Mouse (Mus musculus): ENCODE results near the gene Rtl9. TPM values are rescaled to one million over a fixed set of nuclear protein-coding genes. Genes with fewer than 3 reads are reported as not detected.

Rtl9 gene
- polyA plus RNA-seq, 1 experiment from 2014 or later: 0.04 TPM

DNA sequence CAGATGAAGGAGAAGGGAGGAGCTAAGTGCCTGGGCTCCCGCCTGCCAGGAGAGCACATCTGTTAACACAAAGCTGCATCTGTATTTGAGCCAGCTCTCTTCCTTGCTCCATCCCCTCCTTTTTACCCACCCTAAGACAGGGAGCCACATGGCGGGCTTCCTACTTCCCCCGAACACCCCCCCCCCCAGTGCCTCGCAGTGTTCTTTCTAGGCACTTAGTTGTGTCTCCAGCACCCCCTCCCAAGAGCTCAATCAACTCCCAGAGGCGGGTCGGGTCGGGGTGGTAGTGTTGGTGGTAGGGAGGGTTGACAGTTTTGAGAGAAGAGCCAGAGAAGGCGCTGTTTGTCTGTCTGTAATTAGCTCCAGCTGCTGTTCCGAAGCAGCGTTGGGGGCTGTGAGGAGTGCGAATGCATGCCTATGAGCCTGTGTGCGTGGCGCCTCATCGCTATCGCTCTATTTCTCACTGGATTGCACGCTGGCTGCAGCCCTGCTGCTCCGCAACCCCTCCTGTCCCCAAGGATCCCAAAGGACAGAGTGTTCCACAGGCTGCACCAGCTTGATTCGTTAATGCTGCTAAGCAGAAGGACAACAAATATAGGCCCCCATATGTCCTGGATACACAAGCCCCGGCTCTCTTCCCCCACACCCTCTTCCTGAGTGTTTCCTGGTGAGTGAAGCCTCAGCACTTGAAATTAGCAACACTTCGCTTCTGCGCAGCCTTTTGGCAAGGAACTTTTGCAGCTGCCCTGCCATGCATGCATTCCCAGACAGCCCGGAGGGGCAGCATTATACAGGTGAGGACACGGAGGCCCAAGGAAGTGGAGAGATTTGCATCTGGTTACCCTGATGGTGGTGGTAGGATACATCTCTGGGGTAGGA lies 18.7 kb upstream of the Rtl9 start:
- peaks cover 47% of the 10 kb centered on the region for H3K27me3 ChIP-seq (replicated peaks)
- WGBS: 16% methylated on average over 23 of the region's 23 CpGs
- H3K9me3 ChIP-seq (replicated peaks): no peaks in the 10 kb centered on the region
- H3K27ac ChIP-seq (ENCODE audit: poor library complexity, severe bottlenecking): no peak overlapping the region
- peak overlapping the region; percentile 68 for H3K4me2 ChIP-seq
- peak; percentile 33; the same call in 1 of the 2 replicates for ATAC-seq (ENCODE audit: insufficient number of reproducible peaks, low FRiP score)
- no peaks in the 10 kb centered on the region for H3K36me3 ChIP-seq
- no peaks in the 10 kb centered on the region for H3K4me1 ChIP-seq (replicated peaks)
- H3K4me3 ChIP-seq: peak overlapping the region; percentile 35
- 0 out of 2 replicates have a peak overlapping the region, but pooled peaks have one; percentile 9 for H3K9ac ChIP-seq

DNA sequence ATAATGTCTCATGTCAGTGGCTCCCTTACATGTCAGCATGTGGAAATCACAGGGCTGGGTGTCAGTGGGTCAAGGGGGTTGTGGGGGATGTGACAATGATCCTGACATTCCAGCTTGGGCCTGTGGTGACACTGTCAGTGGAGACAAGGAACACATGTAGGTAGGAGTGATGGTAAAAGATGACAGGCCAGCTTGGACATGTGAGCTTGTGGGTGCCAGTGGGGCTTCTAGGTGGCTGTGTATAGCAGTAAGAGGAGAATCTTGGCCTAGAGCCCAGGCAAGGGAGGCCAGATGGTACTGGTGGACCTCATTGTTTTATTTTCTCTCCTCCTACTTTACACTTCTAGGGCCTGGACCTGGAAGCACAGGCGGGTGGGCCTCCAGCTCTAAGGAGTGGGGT lies 16.7 kb upstream of the Rtl9 start:
- no peak overlapping the region for H3K27ac ChIP-seq (ENCODE audit: poor library complexity, severe bottlenecking)
- no peak overlapping the region for H3K9ac ChIP-seq
- H3K36me3 ChIP-seq: no peaks in the 10 kb centered on the region
- WGBS: 45% methylated on average over 1 of the region's 1 CpGs
- no peaks in the 10 kb centered on the region for H3K4me1 ChIP-seq (replicated peaks)
- no peaks in the 10 kb centered on the region for H3K9me3 ChIP-seq (replicated peaks)
- H3K4me3 ChIP-seq: no peak overlapping the region
- no peak overlapping the region for H3K4me2 ChIP-seq
- H3K27me3 ChIP-seq (replicated peaks): peaks cover 58% of the 10 kb centered on the region
- no peak for ATAC-seq (ENCODE audit: insufficient number of reproducible peaks, low FRiP score)

GRCm38 (mm10) chrX:143088225-143088624 lies 11.2 kb upstream of the Rtl9 start:
- Histone ChIP-seq H3K9ac (no peak overlapping the region), H3K4me3 (no peak overlapping the region), H3K9me3 (replicated peaks) (no peaks in the 10 kb centered on the region), H3K27me3 (replicated peaks) (peaks cover 34% of the 10 kb centered on the region), H3K4me2 (no peak overlapping the region), H3K27ac (ENCODE audit: poor library complexity, severe bottlenecking) (no peak overlapping the region), H3K4me1 (replicated peaks) (no peaks in the 10 kb centered on the region), H3K36me3 (no peaks in the 10 kb centered on the region)
- WGBS: 64% methylated on average over 7 of the region's 7 CpGs
- ATAC-seq (ENCODE audit: insufficient number of reproducible peaks, low FRiP score): no peak

GRCm38 (mm10) chrX:143090904-143091588 lies 8.3 kb upstream of the Rtl9 start:
- Histone ChIP-seq H3K36me3 (no peaks in the 10 kb centered on the region), H3K27me3 (replicated peaks) (peaks cover 19% of the 10 kb centered on the region), H3K4me3 (no peak overlapping the region), H3K4me1 (replicated peaks) (no peaks in the 10 kb centered on the region), H3K4me2 (no peak overlapping the region), H3K27ac (ENCODE audit: poor library complexity, severe bottlenecking) (no peak overlapping the region), H3K9ac (no peak overlapping the region), H3K9me3 (replicated peaks) (no peaks in the 10 kb centered on the region)
- WGBS: 67% methylated on average over 6 of the region's 6 CpGs
- no peak for ATAC-seq (ENCODE audit: insufficient number of reproducible peaks, low FRiP score)

DNA sequence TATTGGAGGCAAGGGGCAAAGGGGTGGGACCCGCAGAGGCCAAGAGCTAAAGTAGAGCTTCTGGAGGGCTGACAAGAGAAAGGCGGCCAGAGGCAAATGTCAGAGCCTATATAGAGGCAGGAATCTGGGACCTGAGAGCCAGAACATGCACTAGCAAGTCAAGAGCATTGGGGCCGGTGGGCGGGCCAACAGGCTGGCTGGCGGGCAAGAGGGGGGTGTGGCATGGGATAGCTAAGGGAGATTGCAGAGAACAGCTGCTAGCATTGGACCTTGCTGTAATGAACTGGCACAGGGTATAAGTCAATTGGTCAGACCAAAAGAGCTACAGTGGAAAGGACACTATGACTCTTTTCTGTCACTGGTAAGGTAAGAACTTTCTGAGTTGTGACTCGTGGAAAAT lies 1.8 kb upstream of the Rtl9 start:
- no peaks in the 10 kb centered on the region for H3K36me3 ChIP-seq
- H3K27me3 ChIP-seq (replicated peaks): peaks cover 34% of the 10 kb centered on the region
- no peak overlapping the region for H3K4me3 ChIP-seq
- ATAC-seq (ENCODE audit: insufficient number of reproducible peaks, low FRiP score): no peak
- no peak overlapping the region for H3K9ac ChIP-seq
- no peak overlapping the region for H3K4me2 ChIP-seq
- H3K4me1 ChIP-seq (replicated peaks): no peaks in the 10 kb centered on the region
- no peaks in the 10 kb centered on the region for H3K9me3 ChIP-seq (replicated peaks)
- WGBS: 60% methylated on average over 6 of the region's 6 CpGs
- no peak overlapping the region for H3K27ac ChIP-seq (ENCODE audit: poor library complexity, severe bottlenecking)

DNA sequence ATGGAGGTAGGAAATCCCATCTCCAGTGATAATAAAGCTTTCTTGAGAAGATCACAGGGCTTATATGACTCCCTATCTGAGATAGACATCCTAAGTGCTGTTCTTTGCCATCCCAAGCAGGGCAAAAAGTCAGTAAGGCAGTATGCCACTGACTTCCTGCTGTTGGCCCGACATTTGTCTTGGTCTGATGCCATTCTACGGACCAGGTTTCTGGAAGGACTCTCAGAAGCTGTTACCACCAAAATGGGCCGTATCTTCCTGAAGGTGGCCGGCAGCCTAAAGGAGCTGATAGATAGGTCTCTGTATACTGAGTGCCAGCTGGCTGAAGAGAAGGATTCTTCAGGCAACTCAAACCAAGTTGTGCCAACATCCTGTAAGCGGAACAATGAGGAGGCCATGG lies 3.8 kb downstream of the Rtl9 start:
- no peak for ATAC-seq (ENCODE audit: insufficient number of reproducible peaks, low FRiP score)
- no peaks in the 10 kb centered on the region for H3K36me3 ChIP-seq
- WGBS: 82% methylated on average over 5 of the region's 5 CpGs

DNA sequence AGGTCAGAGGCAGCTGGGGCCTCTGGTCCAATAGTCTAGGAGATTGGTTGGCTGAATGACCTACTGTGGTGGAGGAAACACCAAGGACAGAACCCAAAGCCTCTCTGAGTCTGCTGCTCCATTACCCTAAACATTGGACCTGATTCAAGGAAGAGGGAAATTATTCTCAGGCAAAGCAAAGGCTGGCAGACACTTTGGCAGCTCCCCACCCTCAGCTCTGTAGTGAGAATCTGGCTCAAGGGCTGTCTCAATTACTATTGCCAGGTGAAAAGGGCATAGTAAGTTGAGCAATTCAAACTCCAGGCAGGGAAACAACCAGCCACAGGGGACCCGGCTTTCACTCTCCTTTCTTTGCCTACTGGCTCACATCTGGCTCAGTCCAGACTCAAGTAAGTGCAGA lies 6.5 kb downstream of the Rtl9 start:
- ATAC-seq (ENCODE audit: insufficient number of reproducible peaks, low FRiP score): no peak
- Histone ChIP-seq H3K4me2 (no peak overlapping the region), H3K27ac (ENCODE audit: poor library complexity, severe bottlenecking) (no peak overlapping the region), H3K36me3 (no peaks in the 10 kb centered on the region), H3K4me1 (replicated peaks) (no peaks in the 10 kb centered on the region), H3K4me3 (no peak overlapping the region), H3K27me3 (replicated peaks) (0 out of 2 replicates have a peak, but pooled peaks cover 11% of the 10 kb centered on the region), H3K9me3 (replicated peaks) (no peaks in the 10 kb centered on the region), H3K9ac (no peak overlapping the region)
- 69% methylated on average over 1 of the region's 1 CpGs for WGBS

More for the DNA sequence above, 3.8 kb downstream of the Rtl9 start:
- Histone ChIP-seq H3K9me3 (replicated peaks) (no peaks in the 10 kb centered on the region), H3K9ac (no peak overlapping the region), H3K27ac (ENCODE audit: poor library complexity, severe bottlenecking) (no peak overlapping the region), H3K4me2 (no peak overlapping the region), H3K27me3 (replicated peaks) (peaks cover 30% of the 10 kb centered on the region), H3K4me1 (replicated peaks) (no peaks in the 10 kb centered on the region), H3K4me3 (no peak overlapping the region)

GRCm38 (mm10) chrX:143112546-143112945 lies 13.2 kb downstream of the Rtl9 start:
- H3K9me3 ChIP-seq (replicated peaks): no peaks in the 10 kb centered on the region
- no peak for ATAC-seq (ENCODE audit: insufficient number of reproducible peaks, low FRiP score)
- no peak overlapping the region for H3K27ac ChIP-seq (ENCODE audit: poor library complexity, severe bottlenecking)

More at GRCm38 (mm10) chrX:143112546-143112945, 13.2 kb downstream of the Rtl9 start:
- H3K9ac ChIP-seq: no peak overlapping the region
- no peak overlapping the region for H3K4me2 ChIP-seq
- no peaks in the 10 kb centered on the region for H3K36me3 ChIP-seq
- H3K4me1 ChIP-seq (replicated peaks): no peaks in the 10 kb centered on the region
- H3K4me3 ChIP-seq: no peak overlapping the region
- H3K27me3 ChIP-seq (replicated peaks): 0 out of 2 replicates have a peak, but pooled peaks cover 3% of the 10 kb centered on the region

Other genes starting within 250 kb of the Rtl9 start
- 23.7 and 24.3 TPM in 2 replicates for gene Ammecr1, start 132.9 kb upstream of the Rtl9 start, polyA plus RNA-seq (2016; fragmentation: Nextera tagmentation; extraction: Ambion mirVana)

All from heart, embryonic 12.5 days (tissue).